Mouse (Mus musculus): ENCODE measurements around the gene Gm17662. TPM values are rescaled to one million over a fixed set of nuclear protein-coding genes. Genes with fewer than 3 reads are reported as not detected.

Gm17662 gene
- total RNA-seq, 2 experiments from 2014 or later = not detected

GRCm38 (mm10) chr4:104888499-104889262 is 31.6 kb downstream of the Gm17662 start:
- no peak for DNase-seq

GRCm38 (mm10) chr4:104891708-104892107 is 34.6 kb downstream of the Gm17662 start:
- DNase-seq = peak; percentile 14 to 36

GRCm38 (mm10) chr4:104893588-104893987 is 36.5 kb downstream of the Gm17662 start:
- DNase-seq = no peak

- peak; percentile 16 to 41 for DNase-seq
Measured at GRCm38 (mm10) chr4:104894004-104894734, 37.0 kb downstream of the Gm17662 start.

DNA sequence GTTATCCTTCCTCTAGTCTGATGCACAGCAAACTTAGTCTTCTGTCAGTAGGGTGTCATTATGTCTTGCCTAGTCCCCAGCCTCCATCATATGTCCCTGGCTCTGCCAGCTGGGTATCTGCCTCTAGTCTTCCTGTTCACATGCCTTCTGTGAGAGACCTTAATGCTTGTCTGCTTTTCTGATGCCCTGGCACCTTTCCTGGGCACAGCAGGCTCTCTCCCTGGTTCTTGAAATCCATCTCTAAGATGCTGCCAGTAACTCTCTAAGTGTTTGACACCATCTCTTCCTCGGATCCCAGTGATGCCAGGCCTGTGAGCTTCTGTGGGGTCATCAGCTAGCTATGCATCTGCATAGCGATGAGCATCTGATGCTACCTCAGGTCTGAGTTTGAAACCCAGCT is 45.7 kb downstream of the Gm17662 start:
- no peak for DNase-seq

- DNase-seq = no peak
Measured at GRCm38 (mm10) chr4:104905049-104905448, 47.9 kb downstream of the Gm17662 start.

Other genes starting within 250 kb of the Gm17662 start
- gene C8b, start 91.0 kb upstream of the Gm17662 start, total RNA-seq (2021) = not detected
- not detected for gene C8a, start 19.1 kb downstream of the Gm17662 start, total RNA-seq (2021)
- gene Fyb2, start 56.1 kb downstream of the Gm17662 start, total RNA-seq (2021) = not detected

Data from heart, adult 18-20 months (tissue).